20 mouse cellular contexts compared by ENCODE assay signal in genomic region chr5:150418035-150418434, GRCm38 (mm10).
A peak's percentile ranks its signal among the peaks of the same experiment; 100 is the strongest.
DNase-seq lines count a peak whose midpoint lies in the region; ATAC-seq and TF ChIP-seq lines count a peak whose summit lies in the region.
"Had no signal": no experiment of that assay in that cellular context is flagged by ENCODE, and none has a peak within 500 bp of the region (broad histone marks: within the 10 kb centered on the region; RNA-seq: fewer than 3 reads in every experiment).

No protein-coding gene starts in this region.

- H3K27ac ChIP-seq in heart, embryonic 16.5 days (ENCODE audit: low read length): 0 out of 2 replicates have a peak overlapping the region, but pooled peaks have one; percentile 16
- H3K27ac ChIP-seq in heart, adult 2 months: no peak overlapping the region
- no peak overlapping the region for H3K27ac ChIP-seq in midbrain, embryonic 13.5 days
- H3K27ac ChIP-seq: embryonic facial prominence, embryonic 13.5 days; forebrain, embryonic 12.5 days; hindbrain, embryonic 13.5 days; hindbrain, postnatal 0 days had no signal

- ATAC-seq in heart, embryonic 16.5 days (replicated peaks; ENCODE audit: extremely low read depth, insufficient read depth, low FRiP score): no peak
- no peak for ATAC-seq in midbrain, embryonic 13.5 days
- ATAC-seq: forebrain, embryonic 16.5 days; hindbrain, postnatal 0 days had no signal

- no peak overlapping the region for H3K4me3 ChIP-seq in heart, embryonic 16.5 days (ENCODE audit: low read length)
- H3K4me3 ChIP-seq in heart, adult 2 months: no peak overlapping the region
- H3K4me3 ChIP-seq in midbrain, embryonic 13.5 days (replicated peaks): no peak overlapping the region
- H3K4me3 ChIP-seq: embryonic facial prominence, embryonic 13.5 days; forebrain, embryonic 12.5 days; hindbrain, embryonic 13.5 days had no signal

- no peak overlapping the region for H3K4me2 ChIP-seq in heart, embryonic 16.5 days (ENCODE audit: low read depth, low read length)
- no peak overlapping the region for H3K4me2 ChIP-seq in midbrain, embryonic 13.5 days (replicated peaks)
- H3K4me2 ChIP-seq: embryonic facial prominence, embryonic 13.5 days; forebrain, embryonic 12.5 days; heart, embryonic 11.5 days; hindbrain, embryonic 13.5 days had no signal

- 34% methylated on average over 6 of the region's 6 CpGs for WGBS in heart, embryonic 16.5 days
- WGBS in heart, adult 2 months: 43% methylated on average over 6 of the region's 6 CpGs
- 79% methylated on average over 6 of the region's 6 CpGs for WGBS in midbrain, embryonic 13.5 days

- peak; percentile 18 for DNase-seq in heart, adult 11 months
- no peak for DNase-seq in heart, postnatal 10 days
- DNase-seq in heart, adult 2 months: no peak
- peak; percentile 46 for DNase-seq in embryo, embryonic 10 days (ENCODE audit: low spot score)
- peak; percentile 21 for DNase-seq in embryo, embryonic 9.5 days (ENCODE audit: extremely low spot score)
- DNase-seq in gastrocnemius, postnatal 14 days: no peak
- DNase-seq: adrenal gland, postnatal 10 days; cerebellum, adult 11 months; cerebellum, adult 8-10 months; cerebellum, postnatal 14 days; gastrocnemius, postnatal 10 days; kidney, adult 18-20 months had no signal

- no peak overlapping the region for H3K9ac ChIP-seq in heart, embryonic 16.5 days (ENCODE audit: low read length)
- H3K9ac ChIP-seq in heart, adult 2 months (ENCODE audit: low read depth, low read length): no peak overlapping the region
- no peak overlapping the region for H3K9ac ChIP-seq in midbrain, embryonic 13.5 days (replicated peaks)
- H3K9ac ChIP-seq: embryonic facial prominence, embryonic 13.5 days; forebrain, embryonic 12.5 days; hindbrain, embryonic 13.5 days had no signal

- no peak for TF ChIP-seq CTCF in heart, adult 2 months (IDR thresholded peaks at IDR 0.05)

- peaks cover 4% of the 10 kb centered on the region; the same call in 1 of the 2 replicates for H3K4me1 ChIP-seq in heart, embryonic 16.5 days (ENCODE audit: control insufficient read depth, insufficient read depth, low read length)
- H3K4me1 ChIP-seq in heart, adult 2 months (ENCODE audit: control insufficient read depth, insufficient read depth, low read length): no peaks in the 10 kb centered on the region
- H3K4me1 ChIP-seq in midbrain, embryonic 13.5 days (replicated peaks): no peaks in the 10 kb centered on the region
- H3K4me1 ChIP-seq: embryonic facial prominence, embryonic 13.5 days; forebrain, embryonic 12.5 days; hindbrain, embryonic 13.5 days had no signal

- no peak for TF ChIP-seq EP300 in heart, adult 2 months (IDR thresholded peaks at IDR 0.05; ENCODE audit: insufficient read depth, low read depth, low read length)

- peaks cover 69% of the 10 kb centered on the region for H3K36me3 ChIP-seq in heart, embryonic 16.5 days (ENCODE audit: control insufficient read depth, insufficient read depth)
- peaks cover 3% of the 10 kb centered on the region for H3K36me3 ChIP-seq in heart, adult 2 months (ENCODE audit: control insufficient read depth, insufficient read depth, low read length)
- H3K36me3 ChIP-seq in midbrain, embryonic 13.5 days: peaks cover 84% of the 10 kb centered on the region

- intact Hi-C loops in heart, postnatal 10 days (cut with DNase I): no loop called here
- intact Hi-C loops in heart, adult 2 months (cut with DNase I): no loop called here
- intact Hi-C loops in gastrocnemius, postnatal 14 days (cut with DNase I; ENCODE audit: low total_unique reads): no loop called here

- no peaks in the 10 kb centered on the region for H3K27me3 ChIP-seq in heart, embryonic 16.5 days (ENCODE audit: control insufficient read depth, insufficient read depth, low read length)
- H3K27me3 ChIP-seq in heart, adult 2 months (ENCODE audit: control insufficient read depth, insufficient read depth, low read length): no peaks in the 10 kb centered on the region
- H3K27me3 ChIP-seq in midbrain, embryonic 13.5 days: no peaks in the 10 kb centered on the region
- H3K27me3 ChIP-seq: embryonic facial prominence, embryonic 13.5 days; forebrain, embryonic 12.5 days; hindbrain, embryonic 13.5 days had no signal

- H3K79me2 ChIP-seq in heart, adult 2 months (replicated peaks; ENCODE audit: control insufficient read depth, insufficient read depth, low read length): no peaks in the 10 kb centered on the region

- no peak for TF ChIP-seq POLR2A in heart, adult 2 months (IDR thresholded peaks at IDR 0.05; ENCODE audit: insufficient read depth, low read depth, low read length)

- H3K9me3 ChIP-seq in heart, embryonic 16.5 days (replicated peaks; ENCODE audit: control insufficient read depth, low read length): peaks cover 10% of the 10 kb centered on the region
- peaks cover 12% of the 10 kb centered on the region; the same call in 1 of the 2 replicates for H3K9me3 ChIP-seq in midbrain, embryonic 13.5 days

Comparison
In these comparisons a context has a peak if more than half of its experiments do, and no peak if none do; other contexts are left out.
1. DNase-seq: peak in heart, adult 11 months (single experiment), embryo, embryonic 10 days (single experiment) and embryo, embryonic 9.5 days (single experiment); none in heart, postnatal 10 days (0 of 2), heart, adult 2 months (0 of 2) and gastrocnemius, postnatal 14 days (single experiment).